Mouse (Mus musculus) bone marrow macrophage, adult 2 months (primary cell): ENCODE results near the gene Bbs1.

Experiments
- CTCF ChIP-seq: IDR thresholded peaks from 2 replicates; pipeline ENCODE4 v1.5.1; 2012; ENCODE audit warnings: low read depth, mild to moderate bottlenecking, low read length, moderate library complexity
- POLR2A ChIP-seq: IDR thresholded peaks from 2 replicates; pipeline ENCODE4 v1.6.1; 2012; ENCODE audit warnings: mild to moderate bottlenecking, low read depth, low read length, borderline replicate concordance

- TF ChIP-seq POLR2A (no peak), CTCF (no peak)
Observed at GRCm38 (mm10) chr19:4849800-4850199, 56.6 kb downstream of the Bbs1 start.
